Mouse (Mus musculus) lung, postnatal 0 days (tissue): Measurements from ENCODE around the gene Samd13. TPM values are rescaled to one million over a fixed set of nuclear protein-coding genes. Genes with fewer than 3 reads are reported as not detected.

Experiments used
- ATAC-seq: fragments of 200-750 bp; cut with Nextera tagmentation; 2 replicates; pipeline ENCODE4 v1.8.0; 2017; ENCODE audit warnings: moderate library complexity
- DNase-seq: peaks from one replicate; pipeline ENCODE4 v3.0.0-alpha.2; 2016; ENCODE audit warnings: low spot score
- H3K27ac ChIP-seq: fragments of 300-500 bp; sonication (generic); 2 replicates; pipeline ENCODE4 v1.5.1; 2014; ENCODE audit warnings: antibody characterized with exemption, mild to moderate bottlenecking, low read length, mixed read lengths
- H3K27me3 ChIP-seq: fragments of 300-500 bp; sonication (generic); replicated peaks from 2 replicates; pipeline ENCODE4 v1.6.1; 2014; ENCODE audit warnings: low read length, mixed read lengths; ENCODE audit not compliant: insufficient read depth
- H3K36me3 ChIP-seq: fragments of 300-500 bp; sonication (generic); 2 replicates; pipeline ENCODE4 v1.6.1; 2014; ENCODE audit warnings: low read length, mixed read lengths; ENCODE audit not compliant: insufficient read depth
- H3K4me1 ChIP-seq: fragments of 300-500 bp; sonication (generic); 2 replicates; pipeline ENCODE4 v1.6.1; 2014; ENCODE audit warnings: antibody characterized with exemption, low read depth, low read length, mixed read lengths; ENCODE audit not compliant: insufficient read depth
- H3K4me2 ChIP-seq: fragments of 300-500 bp; sonication (generic); replicated peaks from 2 replicates; pipeline ENCODE4 v1.6.1; 2014; ENCODE audit warnings: low read depth, mild to moderate bottlenecking, low read length, moderate library complexity, mixed read lengths
- H3K4me3 ChIP-seq: fragments of 300-500 bp; sonication (generic); 2 replicates; pipeline ENCODE4 v1.5.1; 2014; ENCODE audit warnings: low read depth, low read length
- H3K9ac ChIP-seq: fragments of 300-500 bp; sonication (generic); replicated peaks from 2 replicates; pipeline ENCODE4 v1.6.1; 2014; ENCODE audit warnings: low read depth, mild to moderate bottlenecking
- H3K9me3 ChIP-seq: fragments of 300-500 bp; sonication (generic); 2 replicates; pipeline ENCODE4 v1.6.1; 2016; ENCODE audit warnings: low read length, mixed read lengths
- CTCF ChIP-seq: IDR thresholded peaks from 2 replicates; pipeline ENCODE4 v1.5.1; 2016; ENCODE audit warnings: antibody characterized with exemption, mild to moderate bottlenecking
- EP300 ChIP-seq: IDR thresholded peaks from 2 replicates; pipeline ENCODE4 v1.6.1; 2016; ENCODE audit warnings: antibody characterized with exemption, mild to moderate bottlenecking, control low read depth
- WGBS: fragments of 180-500 bp; shearing (Covaris S2); extraction: QIAGEN DNeasy Blood & Tissue Kit; methylation state at CpG from one replicate; pipeline ENCODE4 v1.1.7; 2014; 5-methylcytosine and 5-hydroxymethylcytosine counted together
- polyA plus RNA-seq: library from polyadenylated mRNA; unstranded; fragments of >200 nt; fragmentation: Nextera tagmentation; extraction: Ambion mirVana; gene quantifications from 2 replicates; pipeline ENCODE4 v1.2.1, GENCODE M21; 2015

Gene Samd13
- polyA plus RNA-seq, result 0.58 and 0.82 TPM in 2 replicates

GRCm38 (mm10) chr3:146684811-146685675 is at the start of gene Samd13:
Samd13 (minus strand) TSS chr3:146685592.
- TF ChIP-seq CTCF (no peak), EP300 (no peak)
- no peak within 1 kb of the TSS for H3K27ac ChIP-seq
- ATAC-seq (peak; percentile 90), DNase-seq (peak; percentile 49)
- H3K9me3 ChIP-seq, result no peaks in the 10 kb centered on the region
- no peaks in the 10 kb centered on the region for H3K36me3 ChIP-seq
- peak within 1 kb of the TSS; percentile 77 for H3K4me2 ChIP-seq
- H3K4me1 ChIP-seq, result no peaks in the 10 kb centered on the region; the same call in 1 of the 2 replicates
- WGBS, result 3% methylated on average over 50 of the region's 50 CpGs
- H3K9ac ChIP-seq, result no peak within 1 kb of the TSS; the same call in 1 of the 2 replicates
- peak within 1 kb of the TSS; percentile 48 for H3K4me3 ChIP-seq
- no peaks in the 10 kb centered on the region for H3K27me3 ChIP-seq

GRCm38 (mm10) chr3:146731499-146731898 is 46.1 kb upstream of the Samd13 start:
- WGBS, result 92% methylated on average over 11 of the region's 11 CpGs
- no peak overlapping the region for H3K9ac ChIP-seq
- no peak for ATAC-seq
- TF ChIP-seq CTCF (no peak), EP300 (no peak)
- no peak overlapping the region for H3K4me2 ChIP-seq
- no peak overlapping the region for H3K4me3 ChIP-seq
- H3K27ac ChIP-seq, result no peak overlapping the region
- no peaks in the 10 kb centered on the region for H3K27me3 ChIP-seq
- H3K9me3 ChIP-seq, result no peaks in the 10 kb centered on the region
- H3K36me3 ChIP-seq, result peaks cover 13% of the 10 kb centered on the region
- H3K4me1 ChIP-seq, result no peaks in the 10 kb centered on the region
- DNase-seq, result no peak

GRCm38 (mm10) chr3:146723037-146723436 is 37.6 kb upstream of the Samd13 start:
- Histone ChIP-seq H3K9ac (no peak overlapping the region), H3K36me3 (peaks cover 10% of the 10 kb centered on the region), H3K27me3 (no peaks in the 10 kb centered on the region), H3K4me1 (no peaks in the 10 kb centered on the region), H3K9me3 (no peaks in the 10 kb centered on the region), H3K27ac (no peak overlapping the region), H3K4me2 (no peak overlapping the region), H3K4me3 (no peak overlapping the region)
- WGBS, result 39% methylated on average over 3 of the region's 3 CpGs
- ATAC-seq, result 0 out of 2 replicates have a peak, but pooled peaks have one; percentile 23
- TF ChIP-seq EP300, result no peak
- no peak for TF ChIP-seq CTCF
- peak; percentile 61 for DNase-seq

GRCm38 (mm10) chr3:146719696-146720095 is 34.3 kb upstream of the Samd13 start:
- ATAC-seq (no peak), DNase-seq (no peak)
- Histone ChIP-seq H3K27ac (no peak overlapping the region), H3K4me2 (no peak overlapping the region), H3K4me3 (no peak overlapping the region), H3K9ac (no peak overlapping the region), H3K36me3 (no peaks in the 10 kb centered on the region), H3K9me3 (no peaks in the 10 kb centered on the region), H3K27me3 (no peaks in the 10 kb centered on the region), H3K4me1 (no peaks in the 10 kb centered on the region)
- 55% methylated on average over 4 of the region's 4 CpGs for WGBS
- TF ChIP-seq CTCF (no peak), EP300 (no peak)

- TF ChIP-seq CTCF (no peak), EP300 (no peak)
- Histone ChIP-seq H3K36me3 (no peaks in the 10 kb centered on the region), H3K9me3 (no peaks in the 10 kb centered on the region), H3K4me3 (no peak overlapping the region), H3K27ac (no peak overlapping the region), H3K9ac (no peak overlapping the region), H3K4me2 (no peak overlapping the region), H3K4me1 (no peaks in the 10 kb centered on the region), H3K27me3 (no peaks in the 10 kb centered on the region)
- DNase-seq, result no peak
- 61% methylated on average over 5 of the region's 5 CpGs for WGBS
- ATAC-seq, result no peak
Observed at GRCm38 (mm10) chr3:146718251-146718650, 32.9 kb upstream of the Samd13 start.

GRCm38 (mm10) chr3:146712305-146712704 is 26.9 kb upstream of the Samd13 start:
- H3K27me3 ChIP-seq, result no peaks in the 10 kb centered on the region
- H3K36me3 ChIP-seq, result no peaks in the 10 kb centered on the region
- H3K4me2 ChIP-seq, result no peak overlapping the region
- H3K27ac ChIP-seq, result no peak overlapping the region
- no peak for TF ChIP-seq CTCF
- TF ChIP-seq EP300, result no peak
- no peaks in the 10 kb centered on the region for H3K9me3 ChIP-seq
- DNase-seq (no peak), ATAC-seq (no peak)
- no peak overlapping the region for H3K4me3 ChIP-seq
- H3K4me1 ChIP-seq, result no peaks in the 10 kb centered on the region
- WGBS, result 58% methylated on average over 7 of the region's 7 CpGs
- H3K9ac ChIP-seq, result no peak overlapping the region
